Mouse (Mus musculus) spleen, postnatal 14 days (tissue): ENCODE results near the gene Cmtm5.
A peak's percentile ranks its signal among the peaks of the same experiment; 100 is the strongest.

Experiments used
- DNase-seq, 2 experiments: peaks; one replicate each; pipeline ENCODE4 v3.0.0; 2021 to 2022; ENCODE audit warnings: low spot score in 2 of 2

The Cmtm5 gene

DNA sequence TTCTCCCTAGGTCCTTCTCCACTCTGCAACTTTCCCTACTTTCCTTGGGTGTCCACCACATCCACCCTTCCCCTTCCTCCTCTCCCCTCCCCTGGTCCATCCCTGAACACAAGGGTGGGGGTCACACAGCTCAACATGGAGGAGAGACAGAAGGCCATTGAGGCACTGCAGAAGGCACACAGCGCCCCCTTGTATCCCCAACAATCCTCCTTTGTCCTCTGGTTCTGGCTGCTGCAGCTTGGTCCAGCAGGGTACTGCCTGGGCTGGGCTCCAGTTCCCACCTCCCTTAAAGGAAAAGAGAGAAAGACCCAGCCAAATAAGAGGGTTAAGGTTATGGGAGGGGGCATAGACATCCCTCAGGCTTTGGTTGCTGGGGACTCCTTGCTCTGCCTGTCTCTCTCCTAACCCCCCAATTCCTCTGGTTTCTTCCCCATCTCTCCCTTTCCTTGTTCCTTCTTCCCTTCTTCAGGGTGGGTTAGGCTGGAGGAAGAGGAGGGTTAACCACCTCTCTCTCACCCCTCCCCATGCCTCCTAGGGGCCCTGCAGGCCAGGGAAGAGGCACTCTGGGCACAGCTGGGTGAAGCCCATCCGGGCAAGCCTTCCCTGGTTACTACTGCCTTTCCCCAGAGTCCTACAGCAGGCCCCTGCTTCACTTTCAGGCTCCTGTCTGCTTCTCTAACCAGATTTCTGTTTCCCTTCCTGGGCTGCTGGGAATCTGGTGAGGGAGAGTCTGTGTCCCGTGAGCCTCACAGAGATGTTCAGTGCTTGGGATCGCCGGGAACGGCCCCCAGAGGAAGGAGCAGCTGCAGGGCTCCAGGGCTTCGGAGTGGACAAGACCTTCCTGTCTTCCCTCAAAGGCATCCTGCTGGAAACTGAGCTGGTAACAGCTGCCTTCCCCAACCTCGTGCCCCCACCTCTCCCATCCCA is at the start of gene Cmtm5:
Gene Cmtm5, plus strand, starts transcription at position 358 of the 927 bp plus-strand sequence.
- DNase-seq = no peak

DNA sequence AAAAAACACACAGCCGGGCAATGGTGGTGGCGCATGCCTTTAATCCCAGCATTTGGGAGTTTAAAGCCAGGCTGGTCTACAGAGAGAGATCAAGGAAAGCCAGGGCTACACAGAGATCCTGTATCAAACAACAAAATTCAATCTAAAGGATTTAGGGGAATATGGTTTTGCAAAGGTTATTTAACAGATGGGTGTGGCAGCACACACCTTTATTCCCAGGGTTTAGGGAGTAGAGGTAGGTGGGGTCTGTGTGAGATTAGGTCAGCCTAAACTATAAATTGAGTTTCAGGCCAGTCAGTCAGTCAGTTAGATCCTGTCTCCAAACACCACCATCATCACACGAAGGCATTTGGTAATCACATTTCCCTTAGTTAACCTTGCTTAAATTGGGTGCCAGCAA is 43.9 kb upstream of the Cmtm5 start, which contains the start of gene Pabpn1:
Gene Pabpn1, plus strand, starts transcription at position 301 of the 400 bp plus-strand sequence.
- no peak for DNase-seq

DNA sequence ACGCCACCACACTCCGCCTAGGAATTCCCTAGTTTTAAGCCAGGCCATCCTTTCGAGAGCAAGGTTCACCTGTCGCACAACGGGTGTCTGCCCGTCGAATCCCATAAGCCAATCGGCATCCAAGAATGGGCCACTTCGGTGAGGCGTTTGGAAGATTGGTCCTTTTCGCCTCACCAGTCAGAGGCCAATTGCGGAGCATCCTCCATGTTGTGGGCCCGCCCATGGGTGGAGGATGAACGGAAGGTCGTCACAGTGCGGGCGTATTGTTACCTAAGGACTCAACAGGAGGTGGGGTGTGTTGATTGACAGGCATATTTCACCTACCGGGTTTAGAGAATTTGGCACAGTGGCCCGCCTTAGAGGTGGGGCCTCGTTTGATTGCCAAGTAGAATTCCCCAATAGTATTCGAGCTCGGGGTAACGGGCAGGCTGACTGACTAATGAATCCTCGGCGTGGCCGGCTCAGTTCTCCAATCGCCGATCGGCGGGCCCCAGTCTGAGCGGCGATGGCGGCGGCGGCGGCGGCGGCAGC is 42.3 kb upstream of the Cmtm5 start:
- DNase-seq = peak; percentile 90 to 93

DNA sequence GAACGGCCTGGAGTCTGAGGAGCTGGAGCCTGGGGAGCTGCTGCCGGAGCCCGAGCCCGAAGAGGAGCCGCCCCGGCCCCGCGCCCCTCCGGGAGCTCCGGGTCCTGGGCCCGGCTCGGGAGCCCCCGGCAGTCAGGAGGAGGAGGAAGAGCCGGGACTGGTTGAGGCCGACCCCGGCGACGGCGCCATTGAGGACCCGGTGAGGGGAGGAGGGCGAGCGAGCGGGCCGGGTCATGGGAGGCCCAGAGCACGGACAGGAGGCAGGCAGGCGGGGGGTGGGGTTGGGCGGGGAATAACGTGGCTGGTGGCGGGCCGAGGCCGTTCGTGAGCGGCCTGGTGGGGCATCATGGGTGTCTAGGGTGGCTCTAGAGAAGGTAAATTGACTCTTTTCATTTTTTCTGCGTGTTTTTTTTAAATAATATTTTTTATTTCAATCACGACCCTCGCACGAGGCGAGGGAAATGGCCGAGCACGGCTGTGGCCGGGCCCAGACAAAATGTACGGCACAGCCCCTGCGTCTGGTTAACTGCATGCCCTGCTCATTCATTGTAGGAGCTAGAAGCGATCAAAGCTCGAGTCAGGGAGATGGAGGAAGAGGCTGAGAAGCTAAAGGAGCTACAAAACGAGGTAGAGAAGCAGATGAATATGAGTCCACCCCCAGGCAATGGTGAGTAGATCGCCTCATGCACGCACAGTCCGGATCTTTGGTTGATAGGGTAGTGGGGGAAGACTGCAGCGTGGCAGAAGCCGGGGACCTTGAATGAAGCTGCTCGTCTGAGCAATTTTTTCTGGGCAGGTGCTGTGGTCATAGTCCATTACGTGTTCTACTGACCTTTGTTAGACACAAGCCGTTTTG is 41.5 kb upstream of the Cmtm5 start:
- peak in 1 of 2 experiments; percentile 49 for DNase-seq

DNA sequence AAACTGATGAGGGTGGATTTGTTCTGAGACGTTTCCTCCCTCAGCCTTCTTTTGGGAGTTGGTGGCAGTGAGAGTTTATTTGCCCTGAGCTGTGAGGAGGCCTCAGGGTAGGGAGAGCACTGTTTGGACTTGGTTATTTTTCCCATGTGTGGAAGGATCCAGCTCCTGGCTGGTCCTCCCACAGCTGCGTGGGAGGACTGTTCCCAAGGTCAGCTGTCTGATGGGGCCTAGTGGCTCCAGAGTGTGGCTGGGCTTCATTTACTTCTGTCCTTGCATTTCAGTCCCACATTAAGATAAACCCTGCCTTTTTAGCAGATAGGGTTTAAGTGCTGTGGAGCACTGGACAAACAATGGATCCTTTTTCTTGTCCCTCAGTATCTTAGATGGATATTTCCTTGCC is 38.6 kb upstream of the Cmtm5 start:
- DNase-seq = no peak

DNA sequence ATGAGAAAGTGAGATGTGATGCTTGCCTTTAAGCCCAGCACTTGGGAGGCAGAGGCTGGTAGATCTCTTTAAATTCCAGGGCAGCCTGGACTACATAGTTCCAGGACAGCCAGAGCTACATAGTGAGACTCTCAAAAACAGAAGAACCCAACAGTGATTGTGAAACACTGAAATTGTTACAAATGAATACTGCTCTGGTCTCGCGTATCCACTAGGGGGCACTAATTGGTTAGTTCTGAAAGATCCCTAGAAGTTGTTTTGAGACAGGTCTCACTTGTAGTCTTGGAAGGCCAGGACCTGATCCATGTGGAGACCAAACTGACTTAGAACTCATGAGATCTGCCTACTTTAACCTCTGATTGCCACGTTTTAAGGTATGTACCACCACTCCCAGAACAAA is 35.7 kb upstream of the Cmtm5 start:
- DNase-seq = peak in 1 of 2 experiments; percentile 35

DNA sequence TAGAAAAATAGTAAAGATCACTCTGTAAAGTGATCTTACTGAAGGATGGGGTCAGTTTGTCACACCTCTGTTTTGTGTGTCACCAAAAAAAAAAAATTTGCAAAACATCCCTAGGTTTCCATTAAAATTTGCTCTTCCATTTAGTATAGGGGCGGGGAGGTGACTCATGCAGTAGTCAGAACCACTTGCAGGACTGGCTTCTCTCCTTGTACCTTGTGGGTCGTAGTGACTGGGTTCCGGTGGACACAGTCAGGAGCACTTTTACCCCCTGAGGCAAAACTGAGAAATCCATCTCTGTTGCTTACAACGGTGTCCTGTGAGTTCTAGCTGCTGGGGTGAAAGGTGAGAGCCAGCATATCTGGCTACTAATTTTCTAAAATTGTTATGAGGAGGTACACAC is 32.4 kb upstream of the Cmtm5 start:
- DNase-seq = no peak

DNA sequence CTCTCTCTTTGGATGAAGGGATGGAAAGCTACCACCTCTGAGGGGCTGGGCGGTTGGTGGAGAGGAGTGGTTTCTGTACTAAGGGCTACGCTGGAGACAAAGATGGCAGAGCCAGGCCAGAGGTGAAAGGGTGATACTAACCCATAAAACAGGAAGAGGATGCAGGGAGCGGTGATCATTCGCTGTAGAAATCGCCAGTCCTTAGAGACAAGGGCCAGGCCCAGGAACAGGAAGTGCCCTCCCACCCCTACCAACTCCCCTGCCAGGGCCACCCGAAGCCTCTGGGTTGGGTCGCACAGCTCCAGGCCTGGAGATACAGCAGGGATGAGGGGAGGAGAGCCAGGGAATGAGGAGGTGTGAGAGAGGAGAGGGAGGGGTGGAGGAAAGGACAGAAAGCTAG is 27.4 kb upstream of the Cmtm5 start:
- no peak for DNase-seq

DNA sequence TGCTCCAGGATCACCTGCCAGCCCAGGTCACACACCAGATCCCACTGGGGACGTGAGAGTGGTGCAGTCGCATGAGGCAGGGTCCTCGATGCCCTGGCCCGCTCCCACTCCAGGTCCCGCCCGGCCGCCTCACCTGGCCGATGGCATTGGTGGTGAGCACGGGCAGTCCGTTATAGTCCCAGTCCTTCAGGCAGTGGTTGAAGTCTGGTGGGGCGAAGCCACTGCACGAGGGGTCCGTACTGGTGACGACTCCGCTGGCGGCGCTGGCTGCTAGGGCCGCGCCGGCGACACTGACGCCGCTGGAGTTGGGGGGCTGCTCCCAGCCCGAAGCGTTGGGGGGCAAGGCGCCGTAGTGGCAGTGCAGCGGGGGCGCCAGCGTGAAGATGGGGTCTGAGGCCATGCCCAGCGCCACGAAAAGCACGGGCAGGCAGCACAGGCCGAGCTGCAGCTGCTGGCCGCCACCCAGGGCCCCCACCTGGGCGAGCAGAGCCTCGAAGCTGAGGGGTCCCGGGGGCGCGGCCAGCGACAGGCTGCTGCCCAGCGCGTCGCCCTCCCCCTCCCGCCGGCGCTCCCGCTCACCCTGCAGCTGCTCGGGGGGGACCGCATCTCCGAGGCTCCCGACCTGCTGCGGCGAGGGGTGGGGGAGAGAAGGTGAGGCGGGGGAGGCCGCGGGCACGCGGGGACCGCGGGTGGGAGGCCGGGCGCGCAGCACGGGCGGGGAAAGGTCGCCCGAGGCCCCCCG is 23.8 kb upstream of the Cmtm5 start:
- no peak for DNase-seq

DNA sequence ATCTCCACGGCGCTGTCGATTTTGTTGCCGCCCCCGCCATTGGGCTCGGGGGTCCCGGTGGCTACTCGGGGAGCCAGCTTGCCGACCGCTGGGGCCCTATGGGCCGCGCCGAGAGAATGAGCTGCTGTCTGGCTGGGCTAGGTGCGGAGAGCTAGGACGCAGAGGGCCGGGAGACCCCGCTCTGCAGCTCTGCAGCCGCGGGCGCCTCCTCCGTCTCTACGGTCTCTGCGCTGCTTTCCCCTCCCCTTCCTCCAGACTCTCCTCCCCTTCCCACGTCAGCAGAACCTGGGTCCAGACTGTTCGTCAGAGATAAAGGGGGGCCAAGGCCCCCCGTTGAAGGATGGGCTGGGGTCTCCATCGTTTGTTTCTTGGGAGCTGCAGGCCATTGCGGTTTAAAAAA is 23.2 kb upstream of the Cmtm5 start, which contains the start of gene Slc22a17:
Gene Slc22a17, minus strand, starts transcription at position 247 of the 400 bp plus-strand sequence.
- peak in 1 of 2 experiments; percentile 24 for DNase-seq

DNA sequence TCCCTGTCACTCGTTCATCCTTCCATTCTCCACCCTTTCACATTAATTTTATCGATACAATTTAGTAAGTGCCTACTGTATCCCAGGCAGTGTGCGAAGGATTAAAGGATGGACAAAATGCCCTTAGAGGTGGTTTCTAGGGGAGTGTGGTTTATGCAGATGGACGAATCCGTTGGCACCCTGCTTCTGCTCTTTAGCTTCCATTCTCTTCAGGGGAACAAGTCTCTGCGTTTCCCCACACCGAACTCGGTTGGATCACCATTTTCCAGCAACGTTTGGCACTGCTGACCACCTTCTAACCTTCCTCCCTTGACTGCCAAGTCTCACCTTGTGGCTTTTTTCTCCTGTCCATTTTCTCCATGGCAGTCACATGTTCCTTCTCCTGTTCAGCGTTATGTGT is 22.7 kb upstream of the Cmtm5 start:
- no peak for DNase-seq

DNA sequence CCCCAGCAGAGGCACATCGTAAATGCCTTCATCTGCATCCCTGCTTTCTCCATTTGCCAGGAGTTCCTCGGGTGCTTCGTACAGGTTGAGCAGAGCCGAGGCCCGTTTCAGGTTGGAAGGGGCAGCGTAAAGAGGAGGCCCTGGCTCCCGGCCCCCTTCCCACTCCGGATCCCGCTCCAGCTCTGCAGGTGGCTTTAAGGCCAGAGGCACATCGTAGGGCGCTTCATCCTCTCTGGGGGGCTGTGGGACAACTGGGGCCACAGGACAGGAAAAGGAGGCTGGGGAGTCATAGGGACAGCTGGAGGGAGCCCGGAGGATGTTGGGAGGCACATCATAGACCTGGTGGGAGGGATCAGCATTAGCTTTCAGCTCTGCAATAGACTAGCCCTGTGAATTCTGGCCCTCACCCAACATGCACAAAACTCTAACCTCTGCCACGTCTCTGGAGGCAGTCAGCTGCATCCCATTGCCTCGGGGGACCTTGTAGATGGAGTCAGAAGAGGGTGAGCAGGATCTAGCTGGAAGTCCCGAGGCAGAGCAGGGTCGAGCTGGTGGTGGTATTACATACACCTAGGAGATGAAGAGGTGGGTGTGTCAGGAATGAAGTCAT is 15.9 kb upstream of the Cmtm5 start:
- no peak for DNase-seq

DNA sequence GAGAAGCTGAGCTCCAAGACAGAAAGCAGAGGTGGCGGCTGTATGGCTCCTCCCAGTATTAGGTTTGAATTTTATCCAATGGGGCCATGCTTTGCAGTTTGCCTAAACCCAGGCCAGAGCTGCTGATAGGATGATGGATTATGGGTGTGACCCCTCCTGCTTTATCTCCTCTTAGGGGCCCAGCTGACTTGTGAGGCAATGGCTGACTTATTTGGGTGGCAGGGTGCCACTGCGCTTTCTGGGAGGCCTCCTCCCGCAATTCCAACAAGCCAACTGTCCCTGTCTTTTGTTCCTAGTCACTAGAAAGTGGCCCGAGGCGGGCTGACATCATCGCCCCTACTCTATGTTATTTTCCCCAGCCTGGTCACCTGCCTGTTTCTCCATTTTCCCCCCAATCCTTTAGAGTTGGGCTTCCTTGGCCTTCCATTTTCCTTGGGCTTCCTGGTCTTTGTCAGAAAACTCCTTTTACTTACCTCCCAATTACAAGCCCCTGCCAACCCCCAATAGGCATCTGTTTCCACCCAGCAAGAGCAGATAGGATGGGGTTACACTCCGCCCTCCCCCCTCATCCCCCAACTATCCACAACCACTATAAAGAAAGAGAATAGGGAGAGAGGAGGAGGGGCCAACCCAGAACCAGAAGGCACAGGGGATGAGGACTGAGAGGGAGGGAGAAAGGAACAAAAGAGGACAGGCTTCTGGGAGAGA is 11.3 kb upstream of the Cmtm5 start:
- DNase-seq = no peak

DNA sequence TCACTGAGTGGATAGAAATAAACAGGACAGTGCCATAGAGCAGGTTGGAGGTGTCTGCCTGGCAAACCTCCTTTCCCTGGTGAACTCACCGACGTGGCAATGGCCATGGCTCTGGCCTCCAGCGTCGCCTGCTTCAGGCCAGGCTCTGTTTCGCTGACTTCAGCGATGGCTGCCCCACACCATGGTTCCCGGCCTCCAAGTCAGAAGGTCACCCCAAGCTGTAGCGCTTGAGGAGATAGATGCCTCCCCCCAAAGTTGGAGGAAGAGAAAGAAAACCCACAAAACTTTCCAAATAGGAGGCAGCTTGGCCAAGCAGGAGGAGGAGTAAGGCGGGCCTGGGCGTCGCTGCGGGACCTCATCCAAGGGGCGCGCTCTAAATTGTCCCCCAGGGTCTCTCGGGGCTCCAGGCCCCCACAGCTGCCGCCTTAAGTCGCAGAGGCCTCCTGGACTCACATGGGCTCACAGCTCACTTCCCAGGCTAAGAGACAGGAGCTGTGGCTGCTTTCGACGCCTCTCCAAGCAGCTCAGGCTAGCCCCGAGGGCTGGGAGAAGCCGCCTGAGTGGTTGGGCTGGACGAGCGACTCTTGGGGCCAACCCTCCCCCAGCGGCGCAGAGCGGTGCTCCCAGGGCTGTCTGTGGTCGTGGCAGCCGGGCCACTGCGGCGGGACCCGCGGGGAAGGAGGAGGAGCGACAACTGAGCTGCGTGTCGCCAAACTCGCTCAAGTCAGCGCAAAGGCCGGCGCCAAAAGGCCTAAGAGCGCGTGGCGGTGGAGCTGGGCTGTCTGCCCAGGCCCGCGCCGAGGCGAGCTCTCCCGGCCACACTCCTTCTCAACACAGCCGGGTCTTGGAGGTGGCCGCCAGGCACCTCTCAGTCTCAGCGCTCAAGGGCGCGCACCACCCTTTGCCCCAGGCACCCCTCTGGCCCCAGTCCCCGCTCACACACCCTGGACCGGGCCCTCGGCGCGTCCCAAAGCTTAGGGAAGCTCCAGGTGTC is 10.4 kb upstream of the Cmtm5 start, which contains the start of gene Efs:
Gene Efs, minus strand, starts transcription at position 778 of the 994 bp plus-strand sequence.
- DNase-seq = no peak

DNA sequence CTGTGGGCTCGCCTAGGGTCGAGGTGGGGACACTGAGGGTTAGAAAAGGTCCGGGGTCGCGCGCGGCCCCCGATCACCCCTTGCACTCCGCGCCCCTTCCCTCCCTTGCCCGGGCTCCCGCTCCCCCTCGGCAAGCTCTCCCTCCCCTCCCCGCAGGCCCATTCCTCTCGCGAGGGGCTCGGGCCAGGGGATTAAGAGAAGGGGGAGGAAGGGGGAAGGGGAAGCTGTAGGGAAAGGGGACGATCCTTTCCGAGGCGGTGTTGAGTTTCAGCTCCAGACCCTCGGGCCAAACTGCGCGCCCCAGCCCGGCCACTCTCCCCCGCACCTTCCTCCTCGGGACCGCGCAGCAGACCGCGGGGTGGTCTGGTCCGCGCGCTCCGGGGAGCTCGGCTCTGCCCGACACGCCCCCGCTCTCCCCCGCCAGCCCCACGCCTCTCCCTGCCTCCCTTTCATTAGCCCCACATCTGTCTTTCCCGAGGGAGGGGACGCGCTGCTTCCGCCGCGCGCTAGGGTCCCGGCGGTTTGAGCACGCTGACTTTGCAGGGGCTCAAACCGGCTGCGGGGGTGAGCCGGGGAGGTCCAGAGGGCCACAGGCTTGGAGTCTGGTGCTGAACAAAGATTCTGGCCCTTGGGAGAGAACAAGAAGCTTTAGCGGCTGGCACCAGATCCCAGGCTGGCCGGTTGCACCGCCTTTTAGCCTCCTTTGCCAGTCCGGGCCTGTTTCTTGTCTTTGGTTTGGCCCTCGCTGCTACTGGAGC is 9.5 kb upstream of the Cmtm5 start:
- DNase-seq = no peak

DNA sequence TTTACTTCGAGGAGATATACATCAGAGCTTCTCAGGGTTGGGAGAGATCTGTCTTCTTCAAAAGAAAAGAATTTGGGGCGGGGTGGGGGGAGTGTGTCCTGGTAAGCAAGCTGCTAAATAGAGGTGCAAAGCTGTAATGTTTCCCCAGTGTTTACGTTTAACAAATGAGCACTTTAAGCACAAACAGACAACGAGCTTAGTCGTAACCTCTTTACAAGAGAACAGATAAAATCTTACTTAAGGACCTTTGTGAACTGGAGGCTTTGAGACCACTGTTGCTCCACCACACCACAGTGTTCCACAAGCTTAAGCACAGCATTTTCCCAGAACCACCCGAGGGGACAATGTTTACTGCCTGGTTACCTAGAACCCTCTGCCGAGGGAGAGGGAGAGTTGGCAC is 8.8 kb upstream of the Cmtm5 start:
- no peak for DNase-seq

DNA sequence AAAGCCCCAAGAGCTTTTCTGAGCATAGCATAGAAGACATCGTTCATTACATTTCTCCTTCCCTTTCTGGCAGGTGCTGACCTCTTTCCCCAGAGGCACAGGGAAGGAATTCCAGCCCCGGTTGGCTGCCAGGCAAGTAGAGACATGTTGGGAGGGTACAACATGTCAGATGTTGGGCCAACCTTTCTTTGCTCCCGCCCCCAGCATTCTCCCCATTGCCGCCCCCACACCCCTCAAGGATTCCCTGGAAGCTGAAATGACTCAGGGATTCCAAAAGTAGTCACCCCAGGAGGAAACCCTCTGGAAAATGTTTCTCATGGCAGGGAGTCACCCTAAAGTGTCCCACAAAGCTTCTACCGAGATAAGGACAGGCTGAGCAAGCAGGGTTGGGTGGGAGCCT is 6.3 kb upstream of the Cmtm5 start:
- no peak for DNase-seq

DNA sequence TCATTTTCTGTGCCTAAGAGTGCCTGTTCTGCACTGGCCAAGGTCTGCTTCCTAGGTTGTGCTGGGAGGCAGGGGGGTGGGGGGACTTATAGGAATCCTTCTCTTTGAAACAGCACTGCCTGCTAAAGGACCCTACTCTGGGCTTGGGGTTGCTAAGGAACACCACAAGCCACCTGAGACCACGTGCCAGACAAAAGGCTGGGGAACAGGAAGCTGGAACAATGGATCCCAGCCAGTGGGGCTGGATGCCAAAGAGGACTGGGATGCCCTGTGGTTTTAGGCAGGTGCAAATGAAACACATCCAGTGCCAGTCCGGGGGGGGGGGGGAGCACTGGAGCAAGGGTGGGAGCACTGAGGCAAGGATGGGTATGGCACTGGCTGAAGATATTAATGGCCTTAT is 5.6 kb upstream of the Cmtm5 start:
- DNase-seq = no peak
